Mouse (Mus musculus): ENCODE measurements at regions not wholly inside any gene's neighbourhood (a gene's known extent, or its start where the extent isn't known, plus 50 kb on each side); places are given as distances from the start of the nearest gene placed in this dataset.

GRCm38 (mm10) chr7:70032857-70033256 is 333.7 kb downstream of the Nr2f2 start:
- TF ChIP-seq EP300 (IDR thresholded peaks at IDR 0.05): no peak
- TF ChIP-seq CTCF (IDR thresholded peaks at IDR 0.05): no peak

Measured in lung, postnatal 0 days (tissue).